Mouse (Mus musculus) neural tube, embryonic 15.5 days (tissue): Measurements from ENCODE around the gene Mef2c. TPM values are rescaled to one million over a fixed set of nuclear protein-coding genes. Genes with fewer than 3 reads are reported as not detected.

Experiments used
- ATAC-seq: fragments of 200-750 bp; cut with Nextera tagmentation; 2 replicates; pipeline ENCODE4 v1.8.0; 2017; ENCODE audit warnings: mild to moderate bottlenecking, moderate TSS enrichment, moderate library complexity; ENCODE audit not compliant: low FRiP score
- H3K27ac ChIP-seq: fragments of 300-500 bp; sonication (generic); replicated peaks from 2 replicates; pipeline ENCODE4 v1.5.1; 2015; ENCODE audit warnings: mild to moderate bottlenecking, inconsistent platforms
- H3K27me3 ChIP-seq: fragments of 300-500 bp; sonication (generic); replicated peaks from 2 replicates; pipeline ENCODE4 v1.6.1; 2015; ENCODE audit warnings: inconsistent platforms
- H3K36me3 ChIP-seq: fragments of 300-500 bp; sonication (generic); 2 replicates; pipeline ENCODE4 v1.6.1; 2015; ENCODE audit warnings: inconsistent platforms
- H3K4me1 ChIP-seq: fragments of 300-500 bp; sonication (generic); 2 replicates; pipeline ENCODE4 v1.6.1; 2015; ENCODE audit warnings: inconsistent platforms
- H3K4me2 ChIP-seq: fragments of 300-500 bp; sonication (generic); 2 replicates; pipeline ENCODE4 v1.6.1; 2015; ENCODE audit warnings: inconsistent platforms, mild to moderate bottlenecking, moderate library complexity
- H3K4me3 ChIP-seq: fragments of 300-500 bp; sonication (generic); replicated peaks from 2 replicates; pipeline ENCODE4 v1.5.1; 2015; ENCODE audit warnings: mild to moderate bottlenecking, inconsistent platforms
- H3K9ac ChIP-seq: fragments of 300-500 bp; sonication (generic); replicated peaks from 2 replicates; pipeline ENCODE4 v1.6.1; 2015; ENCODE audit warnings: mild to moderate bottlenecking, inconsistent platforms
- H3K9me3 ChIP-seq: fragments of 300-500 bp; sonication (generic); replicated peaks from 2 replicates; pipeline ENCODE4 v1.6.1; 2016; ENCODE audit warnings: inconsistent platforms
- WGBS: fragments of 180-500 bp; shearing (Covaris S2); methylation state at CpG from one replicate; pipeline ENCODE4 v1.1.7; 2015; ENCODE audit warnings: mixed read lengths; 5-methylcytosine and 5-hydroxymethylcytosine counted together
- polyA plus RNA-seq: library from polyadenylated mRNA; unstranded; fragments of >200 nt; fragmentation: Nextera tagmentation; extraction: Ambion mirVana; gene quantifications from 2 replicates; pipeline ENCODE4 v1.2.1, GENCODE M21; 2015

The Mef2c gene
- polyA plus RNA-seq, 1 experiment from 2014 or later = 29.7 TPM

DNA sequence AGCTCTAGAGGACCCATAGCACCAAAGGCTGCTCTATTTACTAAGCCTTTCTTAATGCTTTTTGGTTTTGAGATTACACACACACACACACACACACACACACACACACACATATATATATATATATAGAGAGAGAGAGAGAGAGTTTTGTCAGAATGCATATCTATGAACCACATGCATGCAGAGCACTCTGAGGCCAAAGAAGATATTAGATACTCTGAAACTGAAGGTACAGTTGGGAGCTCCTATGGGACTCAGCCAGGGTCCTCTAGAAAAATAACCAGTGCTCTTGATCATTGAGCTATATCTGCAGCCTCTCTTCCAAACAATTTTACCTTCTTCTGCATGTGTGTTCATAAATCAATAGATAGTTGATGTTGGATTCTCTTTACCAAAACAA lies 47.4 kb downstream of the Mef2c start:
- no peak overlapping the region for H3K4me3 ChIP-seq
- H3K36me3 ChIP-seq = no peaks in the 10 kb centered on the region
- H3K9me3 ChIP-seq = no peaks in the 10 kb centered on the region
- no peak overlapping the region for H3K9ac ChIP-seq
- H3K4me2 ChIP-seq = no peak overlapping the region
- H3K4me1 ChIP-seq = no peaks in the 10 kb centered on the region
- no peak for ATAC-seq
- no peak overlapping the region for H3K27ac ChIP-seq
- no peaks in the 10 kb centered on the region for H3K27me3 ChIP-seq

DNA sequence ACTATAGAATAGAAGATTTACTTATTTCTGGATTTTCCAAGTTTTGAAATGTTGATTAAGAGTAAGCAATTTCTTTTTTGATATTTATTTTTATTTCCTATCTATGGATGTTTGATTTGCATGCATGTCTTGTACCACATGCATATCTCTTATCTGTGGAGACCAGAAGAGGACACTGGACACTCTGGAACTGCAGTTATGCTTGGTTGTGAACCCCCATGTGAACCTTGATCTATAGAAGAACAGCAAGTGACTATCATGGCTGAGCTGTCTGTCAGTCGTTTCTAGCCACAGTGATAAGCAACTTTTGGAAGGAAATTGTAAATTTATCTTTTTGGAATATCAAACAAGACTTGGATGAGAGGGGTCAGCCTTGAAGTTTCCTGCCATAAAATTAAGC lies 48.2 kb downstream of the Mef2c start:
- Histone ChIP-seq H3K27ac (no peak overlapping the region), H3K9ac (no peak overlapping the region), H3K4me1 (no peaks in the 10 kb centered on the region), H3K36me3 (no peaks in the 10 kb centered on the region), H3K4me2 (no peak overlapping the region), H3K9me3 (no peaks in the 10 kb centered on the region), H3K27me3 (no peaks in the 10 kb centered on the region), H3K4me3 (no peak overlapping the region)
- no peak for ATAC-seq
- WGBS = 81% methylated on average over 1 of the region's 1 CpGs

DNA sequence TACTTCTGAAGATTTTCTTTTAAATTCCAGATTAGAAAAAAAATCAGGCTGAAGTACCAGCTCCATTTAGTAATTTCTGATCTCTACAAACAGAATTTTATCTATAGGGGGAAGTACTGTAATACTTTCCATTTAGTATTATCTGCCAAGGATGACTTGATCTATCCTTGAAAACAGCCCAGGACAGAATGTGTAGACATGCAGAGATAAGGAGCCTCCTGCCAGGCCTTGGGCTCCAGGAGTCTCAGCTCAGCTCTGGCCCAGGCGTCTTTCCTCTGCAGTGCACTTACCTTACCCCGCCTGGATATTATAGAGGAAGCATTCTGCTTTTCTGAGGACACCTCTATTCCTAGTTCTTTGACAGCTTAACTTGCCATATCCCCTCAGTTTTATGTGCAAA lies 59.4 kb downstream of the Mef2c start:
- no peak overlapping the region for H3K27ac ChIP-seq
- ATAC-seq = no peak
- WGBS = 85% methylated on average over 2 of the region's 2 CpGs
- no peaks in the 10 kb centered on the region for H3K27me3 ChIP-seq
- H3K36me3 ChIP-seq = no peaks in the 10 kb centered on the region
- H3K4me3 ChIP-seq = no peak overlapping the region
- no peaks in the 10 kb centered on the region for H3K9me3 ChIP-seq
- H3K9ac ChIP-seq = no peak overlapping the region
- 0 out of 2 replicates have a peak, but pooled peaks cover 7% of the 10 kb centered on the region for H3K4me1 ChIP-seq
- no peak overlapping the region for H3K4me2 ChIP-seq

DNA sequence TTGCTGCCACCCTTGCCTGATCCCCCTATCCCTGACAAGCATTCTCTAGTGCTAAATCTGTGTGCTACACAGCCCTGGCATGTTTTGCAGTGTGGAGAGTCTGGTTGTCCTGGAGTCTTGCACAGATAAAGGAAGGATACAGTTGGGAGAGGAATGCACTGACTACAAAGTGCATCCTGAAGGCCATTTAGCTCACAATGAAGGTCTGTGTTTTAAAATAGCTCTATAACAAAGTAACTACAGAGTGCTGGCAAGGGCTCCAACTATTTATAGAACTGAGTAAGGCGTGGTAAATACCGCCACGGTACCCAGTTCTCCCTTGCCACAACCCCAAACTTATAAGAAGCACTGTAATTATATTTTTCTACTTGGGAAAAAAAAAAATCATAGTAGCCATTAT lies 61.9 kb downstream of the Mef2c start:
- Histone ChIP-seq H3K4me3 (no peak overlapping the region), H3K27ac (no peak overlapping the region), H3K9ac (no peak overlapping the region), H3K36me3 (no peaks in the 10 kb centered on the region), H3K27me3 (no peaks in the 10 kb centered on the region), H3K9me3 (no peaks in the 10 kb centered on the region), H3K4me2 (no peak overlapping the region), H3K4me1 (0 out of 2 replicates have a peak, but pooled peaks cover 7% of the 10 kb centered on the region)
- WGBS = 43% methylated on average over 3 of the region's 3 CpGs
- ATAC-seq = no peak

DNA sequence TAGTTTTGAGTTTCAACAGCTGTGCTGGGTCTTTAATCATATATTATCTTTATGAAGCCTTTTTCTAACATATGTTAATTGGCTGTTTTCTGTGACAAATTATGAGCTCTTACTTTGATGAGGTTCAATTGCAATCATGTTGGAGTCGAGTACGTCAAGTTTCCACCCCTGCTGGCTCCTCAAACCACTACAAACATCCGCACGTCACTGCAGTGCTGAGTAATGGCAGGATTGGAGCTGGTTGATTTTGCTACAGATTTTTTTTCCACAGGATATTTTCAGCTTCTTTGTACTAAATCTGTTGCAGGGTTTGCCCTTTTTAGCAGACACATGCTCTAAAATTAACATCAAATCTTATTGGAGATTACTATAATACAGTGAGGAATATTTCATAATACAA lies 62.3 kb downstream of the Mef2c start:
- no peak for ATAC-seq
- Histone ChIP-seq H3K27ac (no peak overlapping the region; the same call in 1 of the 2 replicates), H3K27me3 (no peaks in the 10 kb centered on the region), H3K4me2 (no peak overlapping the region), H3K9me3 (no peaks in the 10 kb centered on the region), H3K36me3 (no peaks in the 10 kb centered on the region), H3K4me3 (no peak overlapping the region), H3K9ac (no peak overlapping the region), H3K4me1 (0 out of 2 replicates have a peak, but pooled peaks cover 7% of the 10 kb centered on the region)
- 45% methylated on average over 4 of the region's 4 CpGs for WGBS

DNA sequence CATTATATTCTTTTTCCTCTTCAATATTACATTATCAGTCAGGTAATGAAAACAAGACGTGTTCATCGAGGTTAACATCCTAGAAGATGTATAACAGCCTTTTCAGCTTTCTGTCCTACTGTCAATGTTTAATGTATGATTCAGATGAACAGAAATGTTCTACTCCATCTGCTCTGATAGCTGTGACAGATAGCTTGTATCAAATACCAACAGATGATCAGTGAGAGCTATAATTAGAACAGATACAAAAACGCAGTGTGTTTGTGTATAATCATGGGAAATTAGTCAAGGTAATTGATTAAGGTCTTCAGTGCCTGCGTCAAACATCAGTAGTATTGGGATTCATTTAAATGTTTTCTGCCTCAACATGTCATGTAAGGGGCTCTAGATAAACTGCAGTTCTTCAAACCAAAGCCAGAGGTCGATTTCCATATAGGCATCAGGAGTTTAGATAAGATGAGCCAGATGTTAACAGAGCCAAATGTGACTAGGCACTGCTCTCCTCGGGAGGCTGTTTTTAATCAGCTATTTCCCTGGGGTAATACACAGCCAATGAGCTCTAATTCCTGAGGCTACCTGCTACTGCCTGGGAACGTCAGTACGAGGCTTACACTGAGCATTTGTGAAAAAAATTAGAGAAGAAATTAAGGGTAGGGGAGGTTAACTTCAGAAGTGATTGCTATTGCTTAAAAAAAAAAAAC lies 63.1 kb downstream of the Mef2c start:
- ATAC-seq = peak; percentile 39; the same call in 1 of the 2 replicates
- H3K4me3 ChIP-seq = no peak overlapping the region
- H3K4me1 ChIP-seq = 0 out of 2 replicates have a peak, but pooled peaks cover 7% of the 10 kb centered on the region
- H3K27me3 ChIP-seq = no peaks in the 10 kb centered on the region
- no peaks in the 10 kb centered on the region for H3K36me3 ChIP-seq
- 40% methylated on average over 8 of the region's 8 CpGs for WGBS
- H3K9me3 ChIP-seq = no peaks in the 10 kb centered on the region
- H3K27ac ChIP-seq = no peak overlapping the region
- H3K9ac ChIP-seq = no peak overlapping the region
- H3K4me2 ChIP-seq = no peak overlapping the region

DNA sequence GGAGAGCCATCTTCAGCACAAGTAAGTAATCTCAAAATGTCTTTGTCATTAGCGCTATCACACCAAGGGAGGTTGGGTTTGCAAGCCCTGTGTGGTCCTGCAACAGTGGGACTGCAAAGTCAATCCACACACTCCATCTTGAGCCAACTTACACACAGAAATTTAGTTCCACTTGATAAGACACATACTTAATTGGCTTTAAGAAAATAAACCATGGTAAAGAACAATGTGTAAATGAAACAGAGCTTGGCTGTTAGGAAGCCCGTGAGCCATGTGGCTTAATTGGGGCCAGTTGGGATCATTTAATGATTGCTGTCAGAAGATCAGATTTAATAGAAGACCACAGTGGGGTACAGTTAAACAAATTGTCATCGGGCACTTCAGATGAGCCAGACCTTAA lies 63.8 kb downstream of the Mef2c start:
- Histone ChIP-seq H3K4me3 (no peak overlapping the region), H3K36me3 (no peaks in the 10 kb centered on the region), H3K27ac (no peak overlapping the region), H3K9me3 (no peaks in the 10 kb centered on the region), H3K9ac (no peak overlapping the region), H3K27me3 (no peaks in the 10 kb centered on the region), H3K4me2 (no peak overlapping the region), H3K4me1 (0 out of 2 replicates have a peak, but pooled peaks cover 7% of the 10 kb centered on the region)
- WGBS = 54% methylated on average over 3 of the region's 3 CpGs
- ATAC-seq = peak; percentile 40; the same call in 1 of the 2 replicates

DNA sequence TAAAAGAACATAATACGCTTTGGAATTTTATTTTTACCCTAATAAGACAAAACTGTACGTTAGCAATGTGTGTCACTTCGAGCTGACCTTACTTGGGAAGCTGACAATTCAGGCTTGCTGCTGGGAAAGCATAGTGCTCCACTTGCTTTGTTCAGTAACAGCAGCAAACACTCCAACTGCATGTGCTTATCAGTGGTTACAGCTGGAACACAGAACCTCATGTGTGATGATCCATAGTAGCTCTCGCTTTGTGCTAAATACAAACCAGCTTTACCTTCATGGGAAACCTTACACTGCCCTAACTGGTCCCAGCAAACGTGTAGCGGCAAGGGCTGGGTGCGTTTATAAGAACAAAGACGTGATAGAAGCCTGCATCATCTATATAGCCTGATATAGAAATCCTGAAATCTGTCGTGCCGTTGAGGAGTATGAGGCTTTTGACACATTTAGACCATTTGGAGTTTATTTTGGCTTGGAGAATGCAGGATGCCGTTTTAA lies 65.0 kb downstream of the Mef2c start:
- H3K9me3 ChIP-seq = no peaks in the 10 kb centered on the region
- no peak overlapping the region for H3K27ac ChIP-seq

DNA sequence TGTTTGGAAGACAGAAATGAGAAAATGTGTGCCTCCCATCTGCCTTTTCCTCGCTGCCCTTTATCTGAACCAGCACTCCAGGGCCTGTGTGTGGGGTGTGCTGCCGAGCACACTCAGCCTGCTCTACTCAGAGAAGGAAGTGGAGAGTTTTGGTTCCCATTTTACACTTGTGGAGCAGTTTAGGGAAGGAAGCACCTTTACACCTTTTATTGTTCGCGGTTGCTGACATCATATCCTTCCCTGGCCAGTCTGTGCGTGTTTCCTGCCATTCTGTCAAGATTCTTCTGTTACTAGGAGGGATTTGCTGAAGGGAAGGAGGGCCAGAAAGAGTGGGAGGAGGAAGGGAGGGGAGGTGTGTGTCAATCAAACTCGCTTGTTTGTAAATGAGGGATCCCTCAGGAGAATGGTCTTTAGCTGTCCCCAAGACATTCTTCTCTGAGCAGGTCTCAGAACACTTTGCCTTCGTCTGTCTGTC lies 68.2 kb downstream of the Mef2c start:
- Histone ChIP-seq H3K9ac (no peak overlapping the region), H3K36me3 (no peaks in the 10 kb centered on the region), H3K9me3 (no peaks in the 10 kb centered on the region), H3K4me3 (no peak overlapping the region), H3K27ac (no peak overlapping the region), H3K4me1 (0 out of 2 replicates have a peak, but pooled peaks cover 3% of the 10 kb centered on the region), H3K27me3 (no peaks in the 10 kb centered on the region), H3K4me2 (no peak overlapping the region)
- 61% methylated on average over 7 of the region's 7 CpGs for WGBS
- ATAC-seq = no peak

More for the DNA sequence above, 65.0 kb downstream of the Mef2c start:
- H3K9ac ChIP-seq = no peak overlapping the region
- no peak for ATAC-seq
- H3K4me3 ChIP-seq = no peak overlapping the region
- no peak overlapping the region for H3K4me2 ChIP-seq
- H3K36me3 ChIP-seq = no peaks in the 10 kb centered on the region
- 78% methylated on average over 11 of the region's 11 CpGs for WGBS
- no peaks in the 10 kb centered on the region for H3K27me3 ChIP-seq
- 0 out of 2 replicates have a peak, but pooled peaks cover 7% of the 10 kb centered on the region for H3K4me1 ChIP-seq

DNA sequence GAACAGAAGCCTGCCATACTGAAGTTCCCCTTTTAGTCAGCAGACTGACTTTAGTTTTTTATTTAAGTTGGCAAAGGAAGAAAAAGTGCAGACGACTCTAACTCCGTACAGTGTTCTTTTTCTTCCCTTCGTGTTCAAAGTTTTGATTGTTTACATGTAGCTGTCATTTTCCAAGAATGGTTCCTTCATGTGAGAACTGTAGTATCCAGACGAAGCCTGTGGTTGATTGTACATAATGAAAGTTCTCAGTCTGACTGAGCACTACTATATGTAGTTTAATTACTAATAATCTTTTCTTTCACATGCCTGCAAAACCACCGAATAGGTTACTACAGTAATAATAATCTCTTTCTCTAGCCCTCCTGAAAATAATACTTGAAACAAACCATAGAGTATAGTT lies 68.6 kb downstream of the Mef2c start:
- Histone ChIP-seq H3K4me1 (no peaks in the 10 kb centered on the region), H3K9me3 (no peaks in the 10 kb centered on the region), H3K9ac (no peak overlapping the region), H3K27me3 (no peaks in the 10 kb centered on the region), H3K4me2 (no peak overlapping the region), H3K4me3 (no peak overlapping the region), H3K27ac (no peak overlapping the region), H3K36me3 (no peaks in the 10 kb centered on the region)
- no peak for ATAC-seq
- WGBS = 78% methylated on average over 5 of the region's 5 CpGs

DNA sequence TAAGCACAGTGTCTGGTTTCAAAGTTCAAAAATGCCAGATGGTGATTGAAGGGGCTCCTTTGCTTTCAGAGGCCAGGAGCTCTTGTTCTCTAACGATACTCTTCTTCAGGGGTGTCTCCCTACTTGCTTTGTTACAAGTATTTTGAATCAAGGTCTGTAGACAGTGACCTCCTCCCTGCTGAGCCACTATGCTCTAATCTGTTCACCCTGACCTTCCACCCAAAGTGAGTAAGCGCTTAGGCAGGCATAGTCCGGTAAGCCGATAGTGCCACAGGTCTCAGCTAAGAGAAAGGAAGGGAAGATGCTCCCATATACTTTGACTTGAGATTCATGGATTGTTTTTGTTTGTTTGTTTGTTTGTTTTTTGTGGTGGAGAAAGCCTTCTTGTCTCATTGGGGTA lies 69.5 kb downstream of the Mef2c start:
- Histone ChIP-seq H3K27me3 (no peaks in the 10 kb centered on the region), H3K4me1 (no peaks in the 10 kb centered on the region), H3K27ac (no peak overlapping the region), H3K4me2 (no peak overlapping the region), H3K4me3 (no peak overlapping the region), H3K9ac (no peak overlapping the region), H3K9me3 (no peaks in the 10 kb centered on the region), H3K36me3 (no peaks in the 10 kb centered on the region)
- 61% methylated on average over 4 of the region's 4 CpGs for WGBS
- no peak for ATAC-seq

DNA sequence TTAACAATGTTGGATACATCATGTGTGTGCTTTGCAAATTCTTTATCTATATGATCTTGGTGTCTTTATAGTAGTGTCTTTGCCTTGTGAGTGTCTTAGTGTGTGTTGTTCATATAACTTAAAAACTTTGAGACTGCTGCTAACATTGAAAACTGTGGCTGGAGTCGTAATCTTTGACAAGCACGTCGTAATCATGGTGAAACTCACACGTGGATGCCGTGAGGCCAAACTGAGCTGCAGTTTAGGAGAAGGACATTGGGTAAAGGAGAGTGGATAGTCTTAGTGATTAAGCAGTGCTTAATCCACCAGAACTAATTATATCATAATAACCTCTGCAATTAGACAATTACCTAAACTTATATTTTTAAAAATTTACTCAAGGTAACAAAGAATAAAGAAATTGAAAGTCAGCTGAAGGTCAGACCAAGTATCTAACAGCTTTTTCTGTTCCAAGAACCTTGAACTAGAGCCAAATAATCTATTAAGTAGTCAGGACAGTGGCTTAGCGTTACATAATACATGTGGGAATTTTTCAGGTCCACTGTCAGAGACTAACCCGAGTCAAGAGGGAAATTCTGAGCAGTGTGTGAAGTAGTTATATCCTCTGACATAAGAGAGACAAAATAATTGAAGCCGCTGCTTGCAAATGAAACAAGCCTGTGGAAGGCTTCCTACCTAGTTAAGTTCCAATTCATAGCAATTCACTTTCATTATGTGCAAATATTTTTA lies 70.2 kb downstream of the Mef2c start:
- Histone ChIP-seq H3K27ac (no peak overlapping the region), H3K4me3 (no peak overlapping the region), H3K9me3 (no peaks in the 10 kb centered on the region), H3K9ac (no peak overlapping the region), H3K4me2 (no peak overlapping the region), H3K36me3 (no peaks in the 10 kb centered on the region), H3K27me3 (no peaks in the 10 kb centered on the region), H3K4me1 (no peaks in the 10 kb centered on the region)
- no peak for ATAC-seq
- 62% methylated on average over 8 of the region's 8 CpGs for WGBS
